Mouse (Mus musculus): ENCODE data around the gene Rbm34.
"Not testable (repeated sequence)": the region's sequence is repeated elsewhere in the genome, so short reads cannot be mapped to it uniquely, and the experiment has no call there.

Gene Rbm34

GRCm38 (mm10) chr8:126919255-126919654 is 51.6 kb downstream of the Rbm34 start:
- DNase-seq (ENCODE audit: low spot score) = no peak

- DNase-seq (ENCODE audit: low spot score) = no peak
Measured at GRCm38 (mm10) chr8:126918356-126918755, 52.5 kb downstream of the Rbm34 start.

- no peak for DNase-seq (ENCODE audit: low spot score)
Measured at GRCm38 (mm10) chr8:126917179-126917905, 53.5 kb downstream of the Rbm34 start.

- no peak for DNase-seq (ENCODE audit: low spot score)
Measured at GRCm38 (mm10) chr8:126916611-126917010, 54.3 kb downstream of the Rbm34 start.

GRCm38 (mm10) chr8:126914609-126915375 is 56.1 kb downstream of the Rbm34 start:
- DNase-seq (ENCODE audit: low spot score) = no peak

- DNase-seq (ENCODE audit: low spot score) = not testable (repeated sequence)
Measured at GRCm38 (mm10) chr8:126914107-126914490, 56.8 kb downstream of the Rbm34 start.

GRCm38 (mm10) chr8:126913241-126914106 is 57.4 kb downstream of the Rbm34 start:
- DNase-seq (ENCODE audit: low spot score) = no peak

- no peak for DNase-seq (ENCODE audit: low spot score)
Measured at GRCm38 (mm10) chr8:126909371-126909802, 61.5 kb downstream of the Rbm34 start.

- DNase-seq (ENCODE audit: low spot score) = no peak
Measured at GRCm38 (mm10) chr8:126908805-126909204, 62.1 kb downstream of the Rbm34 start.

GRCm38 (mm10) chr8:126907968-126908367 is 62.9 kb downstream of the Rbm34 start:
- no peak for DNase-seq (ENCODE audit: low spot score)

- DNase-seq (ENCODE audit: low spot score) = no peak
Measured at GRCm38 (mm10) chr8:126907374-126907773, 63.5 kb downstream of the Rbm34 start.

GRCm38 (mm10) chr8:126905387-126905786 is 65.5 kb downstream of the Rbm34 start:
- DNase-seq (ENCODE audit: low spot score) = no peak

- no peak for DNase-seq (ENCODE audit: low spot score)
Measured at GRCm38 (mm10) chr8:126903927-126904326, 66.9 kb downstream of the Rbm34 start.

GRCm38 (mm10) chr8:126903224-126903895 is 67.5 kb downstream of the Rbm34 start:
- DNase-seq (ENCODE audit: low spot score) = no peak

- no peak for DNase-seq (ENCODE audit: low spot score)
Measured at GRCm38 (mm10) chr8:126901612-126902011, 69.3 kb downstream of the Rbm34 start.

- DNase-seq (ENCODE audit: low spot score) = no peak
Measured at GRCm38 (mm10) chr8:126901049-126901448, 69.8 kb downstream of the Rbm34 start.

Data from spleen, adult 12 weeks (tissue).